Mouse (Mus musculus) CH12.LX (cell line): ENCODE results near the gene Ntm. TPM values are rescaled to one million over a fixed set of nuclear protein-coding genes. Genes with fewer than 3 reads are reported as not detected.

Experiments
- DNase-seq: peaks from one replicate; pipeline ENCODE4 v3.0.0-alpha.2; 2013; ENCODE audit errors: extremely low read depth
- H3K27ac ChIP-seq: 2 replicates; pipeline ENCODE4 v1.5.1; 2012; ENCODE audit warnings: low read depth, mild to moderate bottlenecking, control low read depth, moderate library complexity; ENCODE audit not compliant: insufficient read depth
- H3K27me3 ChIP-seq: replicated peaks from 2 replicates; pipeline ENCODE3; 2012; ENCODE audit warnings: inconsistent platforms
- H3K36me3 ChIP-seq, 2 experiments: replicated peaks in 1 of 2; 2 replicates each; pipeline versions ENCODE3 to v1.6.1; 2012; ENCODE audit warnings: inconsistent platforms in 1 of 2, low read length in 1 of 2, mild to moderate bottlenecking in 1 of 2, mixed read lengths in 1 of 2, moderate library complexity in 1 of 2; ENCODE audit not compliant: control insufficient read depth in 1 of 2, insufficient read depth in 1 of 2
- H3K4me1 ChIP-seq, 2 experiments: 2 replicates each; pipeline ENCODE4 v1.6.1; 2012; ENCODE audit warnings: inconsistent platforms in 1 of 2, moderate library complexity in 1 of 2; ENCODE audit not compliant: insufficient read depth in 2 of 2, control insufficient read depth in 1 of 2
- H3K4me2 ChIP-seq: 2 replicates; pipeline ENCODE4 v1.6.1; 2012; ENCODE audit warnings: low read depth, mild to moderate bottlenecking, control low read depth; ENCODE audit not compliant: poor library complexity, insufficient read depth, severe bottlenecking
- H3K4me3 ChIP-seq, 3 experiments: fragments of 150-350 bp in 1 of 3; sonication (generic) in 1 of 3; replicated peaks in 1 of 3; 2 replicates each; pipeline versions ENCODE3 to v1.5.1; 2011 to 2012; ENCODE audit warnings: low read depth in 2 of 3, low read length in 2 of 3, mild to moderate bottlenecking in 2 of 3, moderate library complexity in 2 of 3, control low read depth in 1 of 3, improper control_type of control experiment in 1 of 3, inconsistent platforms in 1 of 3, mixed read lengths in 1 of 3; ENCODE audit not compliant: poor library complexity in 1 of 3
- H3K79me2 ChIP-seq: replicated peaks from 2 replicates; pipeline ENCODE4 v1.6.1; 2012; ENCODE audit warnings: mild to moderate bottlenecking, moderate library complexity; ENCODE audit not compliant: control insufficient read depth, poor library complexity, insufficient read depth, severe bottlenecking; ENCODE audit errors: extremely low read depth
- H3K9ac ChIP-seq: 2 replicates; pipeline ENCODE4 v1.6.1; 2012; ENCODE audit warnings: low read depth, mild to moderate bottlenecking, control low read depth, moderate library complexity; ENCODE audit not compliant: insufficient read depth
- H3K9me3 ChIP-seq: replicated peaks from 2 replicates; pipeline ENCODE3; 2012; ENCODE audit warnings: low read length, inconsistent platforms, mixed read lengths
- BHLHE40 ChIP-seq: IDR thresholded peaks from 2 replicates; pipeline ENCODE4 v1.6.1; 2011; ENCODE audit warnings: mild to moderate bottlenecking, low read depth, low read length, improper control_type of control experiment
- CHD2 ChIP-seq: IDR thresholded peaks from 2 replicates; pipeline ENCODE4 v1.6.1; 2011; ENCODE audit warnings: low read length, improper control_type of control experiment
- CTCF ChIP-seq, 2 experiments: IDR thresholded peaks in 1 of 2; conservative IDR thresholded peaks in 1 of 2; 2 replicates each; pipeline ENCODE4 v1.5.1; 2011 to 2012; ENCODE audit warnings: low read depth in 2 of 2, low read length in 2 of 2, improper control_type of control experiment in 1 of 2, inconsistent platforms in 1 of 2, mild to moderate bottlenecking in 1 of 2, moderate library complexity in 1 of 2
- ELF1 ChIP-seq: IDR thresholded peaks from 2 replicates; pipeline ENCODE4 v1.6.1; 2014; ENCODE audit warnings: low read depth, mild to moderate bottlenecking, inconsistent platforms, low read length, improper control_type of control experiment
- EP300 ChIP-seq: IDR thresholded peaks from 2 replicates; pipeline ENCODE4 v1.6.1; 2011; ENCODE audit warnings: low read length, improper control_type of control experiment
- ETS1 ChIP-seq: conservative IDR thresholded peaks from 2 replicates; pipeline ENCODE4 v1.6.1; 2012; ENCODE audit warnings: low read depth, mild to moderate bottlenecking, inconsistent platforms, low read length, improper control_type of control experiment, moderate library complexity
- GABPA ChIP-seq: IDR thresholded peaks from 2 replicates; pipeline ENCODE4 v1.6.1; 2012; ENCODE audit warnings: low read depth, low read length, improper control_type of control experiment, inconsistent platforms; ENCODE audit not compliant: insufficient replicate concordance
- IRF4 ChIP-seq: IDR thresholded peaks from 2 replicates; pipeline ENCODE4 v1.6.1; 2014; ENCODE audit warnings: low read depth, mild to moderate bottlenecking, inconsistent platforms, low read length, improper control_type of control experiment
- JUN ChIP-seq: IDR thresholded peaks from 2 replicates; pipeline ENCODE4 v1.6.1; 2011; ENCODE audit warnings: low read depth, mild to moderate bottlenecking, low read length, improper control_type of control experiment, moderate library complexity; ENCODE audit not compliant: insufficient read depth
- KAT2A ChIP-seq: IDR thresholded peaks from 2 replicates; pipeline ENCODE4 v1.6.1; 2012; ENCODE audit warnings: low read length, improper control_type of control experiment, inconsistent platforms; ENCODE audit not compliant: insufficient replicate concordance
- MAFK ChIP-seq: IDR thresholded peaks from 2 replicates; pipeline ENCODE4 v1.6.1; 2011; ENCODE audit warnings: low read length, improper control_type of control experiment; ENCODE audit not compliant: insufficient replicate concordance
- MAX ChIP-seq: IDR thresholded peaks from 2 replicates; pipeline ENCODE4 v1.6.1; 2011; ENCODE audit warnings: low read length, improper control_type of control experiment
- MAZ ChIP-seq: IDR thresholded peaks from 2 replicates; pipeline ENCODE4 v1.6.1; 2012; ENCODE audit warnings: low read depth, mild to moderate bottlenecking, inconsistent platforms, low read length, improper control_type of control experiment, moderate library complexity
- NELFE ChIP-seq: IDR thresholded peaks from 2 replicates; pipeline ENCODE4 v1.6.1; 2011; ENCODE audit warnings: low read depth, low read length, improper control_type of control experiment
- NRF1 ChIP-seq: IDR thresholded peaks from 2 replicates; pipeline ENCODE4 v1.6.1; 2014; ENCODE audit warnings: low read depth, mild to moderate bottlenecking, inconsistent platforms, low read length, improper control_type of control experiment, moderate library complexity
- PAX5 ChIP-seq: IDR thresholded peaks from 2 replicates; pipeline ENCODE4 v1.6.1; 2012; ENCODE audit warnings: low read length, inconsistent platforms, mixed read lengths
- POLR2A ChIP-seq: IDR thresholded peaks from 2 replicates; pipeline ENCODE4 v1.6.1; 2011; ENCODE audit warnings: low read depth, mild to moderate bottlenecking, improper control_type of control experiment, low read length
- POLR2AphosphoS2 ChIP-seq: IDR thresholded peaks from 2 replicates; pipeline ENCODE4 v1.6.1; 2011; ENCODE audit warnings: low read depth, low read length, improper control_type of control experiment
- SIN3A ChIP-seq: IDR thresholded peaks from 2 replicates; pipeline ENCODE4 v1.6.1; 2012; ENCODE audit warnings: low read length, improper control_type of control experiment, inconsistent platforms
- SMC3 ChIP-seq: IDR thresholded peaks from 2 replicates; pipeline ENCODE4 v1.6.1; 2011; ENCODE audit warnings: low read depth, low read length, improper control_type of control experiment
- TBP ChIP-seq: conservative IDR thresholded peaks from 2 replicates; pipeline ENCODE4 v1.6.1; 2011; ENCODE audit warnings: low read depth, low read length, improper control_type of control experiment
- UBTF ChIP-seq: IDR thresholded peaks from 2 replicates; pipeline ENCODE4 v1.6.1; 2012; ENCODE audit warnings: low read depth, mild to moderate bottlenecking, inconsistent platforms, low read length, improper control_type of control experiment, moderate library complexity
- USF1 ChIP-seq: IDR thresholded peaks from 2 replicates; pipeline ENCODE4 v1.6.1; 2014; ENCODE audit warnings: low read depth, mild to moderate bottlenecking, inconsistent platforms, low read length, improper control_type of control experiment
- USF2 ChIP-seq: conservative IDR thresholded peaks from 2 replicates; pipeline ENCODE4 v1.6.1; 2011; ENCODE audit warnings: low read depth, low read length, improper control_type of control experiment
- ZKSCAN1 ChIP-seq: IDR thresholded peaks from 2 replicates; pipeline ENCODE4 v1.6.1; 2012; ENCODE audit warnings: low read depth, inconsistent platforms, low read length, improper control_type of control experiment, borderline replicate concordance
- dilution Hi-C: fragments of 300-500 bp; cut with MboI; formaldehyde crosslinking; loops from 2 replicates; pipeline ENCODE4 v1.14.3; 2020; ENCODE audit warnings: low sequenced_read_pairs; ENCODE audit not compliant: extremely low pct_unique_long_range_greater_than_20kb, extremely low pct_ligation_motif_present
- in situ Hi-C: fragments of 300-500 bp; cut with MboI; formaldehyde crosslinking; loops from 3 replicates; pipeline ENCODE4 v1.14.3; 2019; ENCODE audit warnings: low sequenced_read_pairs, low pct_ligation_motif_present, low pct_unique_long_range_greater_than_20kb, mixed read lengths
- polyA plus RNA-seq: library from polyadenylated mRNA; unstranded; fragments of >175 nt; gene quantifications from 2 replicates; pipeline ENCODE4 v1.2.1, GENCODE M21; 2012; ENCODE audit warnings: low read depth; ENCODE audit not compliant: insufficient read length
- total RNA-seq, 2 experiments: library from RNA; depleted of rRNA; stranded (reverse); fragments of 300-350 nt in 1 of 2; fragments of >200 nt in 1 of 2; gene quantifications; 2 replicates each; pipeline ENCODE4 v1.2.3; 2012 to 2014

Gene Ntm
- total and polyA plus RNA-seq, 3 experiments, result not detected

DNA sequence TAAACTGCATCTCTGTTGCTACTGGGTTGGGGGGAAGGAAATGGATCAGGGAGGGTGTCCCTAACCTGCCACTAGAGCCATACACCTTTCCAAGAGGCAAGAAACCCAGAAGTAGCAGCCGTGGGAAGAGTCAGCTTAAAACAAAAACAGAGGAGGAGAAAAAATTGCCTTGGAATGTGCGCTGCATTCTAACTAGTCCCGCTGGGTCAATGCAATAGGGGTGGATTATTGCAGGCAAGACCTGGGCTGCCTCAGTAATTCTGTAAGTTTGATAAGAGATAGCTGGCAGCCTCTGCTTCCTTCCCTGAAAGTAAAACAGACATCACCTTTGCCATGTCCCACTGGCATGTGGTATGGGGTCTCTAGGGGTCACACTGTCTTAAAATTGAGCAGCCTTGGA is 2.7 kb downstream of the Ntm start:
- Histone ChIP-seq H3K4me3 (no peak overlapping the region), H3K27me3 (no peaks in the 10 kb centered on the region), H3K9me3 (peaks cover 76% of the 10 kb centered on the region), H3K9ac (no peak overlapping the region), H3K27ac (no peak overlapping the region), H3K36me3 (no peaks in the 10 kb centered on the region), H3K79me2 (no peaks in the 10 kb centered on the region), H3K4me1 (no peaks in the 10 kb centered on the region), H3K4me2 (no peak overlapping the region)
- DNase-seq, result no peak
- in situ Hi-C loops, result no loop called here
- TF ChIP-seq GABPA, result no peak
- no peak for TF ChIP-seq EP300
- no peak for TF ChIP-seq ZKSCAN1
- TF ChIP-seq KAT2A, result no peak
- no peak for TF ChIP-seq CHD2
- no peak for TF ChIP-seq UBTF
- no peak for TF ChIP-seq BHLHE40
- no peak for TF ChIP-seq PAX5
- TF ChIP-seq MAZ, result no peak
- no peak for TF ChIP-seq SMC3
- no peak for TF ChIP-seq JUN
- TF ChIP-seq NELFE, result no peak
- TF ChIP-seq USF2, result no peak
- no peak for TF ChIP-seq CTCF (conservative IDR thresholded peaks at IDR 0.05 in 1 of 2, IDR thresholded peaks at IDR 0.05 in 1 of 2; ENCODE audit: low read depth in 2 of 2, low read length in 2 of 2)
- no peak for TF ChIP-seq ELF1
- TF ChIP-seq MAFK, result no peak
- dilution Hi-C loops, result no loop called here

GRCm38 (mm10) chr9:29956936-29957335 is 6.0 kb downstream of the Ntm start:
- no peak overlapping the region for H3K4me3 ChIP-seq
- H3K4me1 ChIP-seq, result no peaks in the 10 kb centered on the region
- H3K4me2 ChIP-seq, result no peak overlapping the region
- no peaks in the 10 kb centered on the region for H3K79me2 ChIP-seq
- H3K9me3 ChIP-seq, result peaks cover 84% of the 10 kb centered on the region
- dilution Hi-C loops, result no loop called here
- no peak for TF ChIP-seq USF1
- TF ChIP-seq POLR2AphosphoS2, result no peak
- no peak for TF ChIP-seq CHD2
- no peak for TF ChIP-seq TBP
- TF ChIP-seq MAX, result no peak
- no peak for TF ChIP-seq NRF1
- TF ChIP-seq IRF4, result no peak
- TF ChIP-seq ETS1, result no peak
- TF ChIP-seq UBTF, result no peak
- no peak for TF ChIP-seq POLR2A
- TF ChIP-seq EP300, result no peak
- TF ChIP-seq MAFK, result no peak
- TF ChIP-seq SIN3A, result no peak
- no peak for TF ChIP-seq ELF1
- no peak for TF ChIP-seq JUN
- no peaks in the 10 kb centered on the region for H3K27me3 ChIP-seq
- no peak overlapping the region for H3K9ac ChIP-seq
- in situ Hi-C loops, result no loop called here
- H3K36me3 ChIP-seq, result no peaks in the 10 kb centered on the region
- no peak for DNase-seq
- no peak overlapping the region for H3K27ac ChIP-seq
